Mouse (Mus musculus) kidney, adult 9 months (tissue): ENCODE measurements around the gene Safb2.
"Not testable (repeated sequence)": the region's sequence is repeated elsewhere in the genome, so short reads cannot be mapped to it uniquely, and the experiment has no call there.

Experiments used
- DNase-seq: peaks from one replicate; pipeline ENCODE4 v3.0.0; 2022

Safb2 gene

GRCm38 (mm10) chr17:56584257-56585130, at the start of gene Safb2, which contains the start of gene Safb:
TSS of gene Safb2 (minus strand) at chr17:56584585.
TSS of gene Safb (plus strand) at chr17:56584825.
- peak; percentile 99 for DNase-seq

DNA sequence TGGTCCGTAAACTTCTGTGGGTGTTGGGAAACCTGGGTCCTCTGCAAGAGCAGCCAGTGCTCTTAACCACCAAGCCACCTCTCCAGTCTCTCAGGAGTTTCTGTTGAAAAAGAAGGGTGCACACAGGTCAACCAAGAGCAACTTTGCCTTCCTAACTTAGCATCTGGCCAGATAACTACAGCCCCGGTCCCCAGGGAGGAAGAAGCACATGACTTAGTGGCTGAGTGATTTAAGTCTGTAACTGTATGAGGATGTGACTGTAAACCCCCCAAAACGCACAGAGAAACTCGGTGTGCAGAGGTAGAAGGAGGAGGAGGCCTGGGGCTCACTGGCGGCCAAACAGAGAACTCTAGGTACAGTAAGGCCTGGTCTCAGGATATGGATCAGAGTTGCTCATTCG, 49.6 kb upstream of the Safb2 start:
- DNase-seq = no peak

DNA sequence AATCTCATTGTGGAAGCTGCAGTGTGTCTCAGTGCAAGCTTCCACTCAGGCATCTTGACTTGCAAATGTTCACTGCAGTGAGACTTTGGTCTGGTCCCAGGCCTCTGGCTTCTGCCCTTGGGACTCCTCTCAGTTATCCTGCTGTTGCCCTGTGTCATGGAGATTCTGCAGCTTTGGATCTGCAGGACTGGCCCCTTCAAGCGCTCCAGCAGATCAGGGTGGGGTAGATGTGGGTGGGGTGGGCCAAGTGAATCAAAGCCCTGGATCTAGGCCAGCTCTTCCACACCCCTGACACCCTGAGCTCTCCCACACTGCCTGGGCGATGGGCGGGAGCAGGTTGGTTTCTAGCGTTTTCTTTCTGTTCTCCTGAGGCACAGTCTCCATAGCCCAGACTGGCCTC, 47.4 kb upstream of the Safb2 start:
- no peak for DNase-seq

GRCm38 (mm10) chr17:56629800-56630781, 45.7 kb upstream of the Safb2 start:
- DNase-seq = not testable (repeated sequence)

GRCm38 (mm10) chr17:56627530-56628277, 43.3 kb upstream of the Safb2 start, which contains the start of gene Catsperd:
TSS of gene Catsperd (plus strand) at chr17:56628143.
- peak; percentile 75 for DNase-seq

- DNase-seq = peak; percentile 99
Measured at GRCm38 (mm10) chr17:56626754-56627470, 42.5 kb upstream of the Safb2 start, which contains the start of gene Lonp1. TSS of gene Lonp1 (minus strand) at chr17:56626887.

DNA sequence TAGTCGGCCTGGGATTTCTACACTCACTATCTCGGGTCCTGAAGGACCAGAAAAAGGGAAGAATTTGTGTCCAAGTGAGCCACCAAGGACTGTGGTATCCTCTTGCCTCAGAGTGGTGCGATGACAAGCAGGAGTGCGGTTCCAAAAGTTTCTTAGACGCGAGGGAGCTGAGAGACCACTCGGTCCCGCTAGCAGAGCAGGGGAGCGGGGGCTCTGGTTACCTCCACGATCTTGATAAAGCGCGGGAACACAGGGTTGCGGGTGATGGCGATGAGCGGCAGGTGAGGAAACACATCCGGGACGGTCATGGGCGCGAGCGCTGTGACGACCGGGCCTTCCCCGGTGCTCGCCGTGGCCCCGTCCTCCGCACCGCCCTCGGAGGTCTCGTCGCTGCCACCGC, 41.9 kb upstream of the Safb2 start:
- no peak for DNase-seq

- no peak for DNase-seq
Measured at GRCm38 (mm10) chr17:56625495-56625894, 41.1 kb upstream of the Safb2 start.

DNA sequence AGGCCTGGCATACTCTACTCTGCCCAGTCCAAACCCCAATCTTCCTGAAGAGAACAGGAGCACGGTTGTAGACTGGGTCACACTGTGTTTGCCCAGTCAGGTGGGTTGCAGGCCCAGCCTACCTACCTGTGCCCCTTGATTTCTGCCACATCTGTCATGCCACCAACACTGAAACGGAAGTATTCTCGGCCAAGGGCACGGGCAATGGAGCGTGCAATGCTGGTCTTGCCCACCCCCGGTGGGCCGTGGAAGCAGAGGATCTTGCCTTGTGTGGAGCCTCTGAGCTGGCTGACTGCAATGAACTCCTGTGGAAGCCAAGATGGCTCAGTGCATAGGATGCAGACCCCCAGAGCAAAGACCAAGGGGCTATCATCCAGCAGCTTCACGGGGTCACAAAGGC, 33.2 kb upstream of the Safb2 start:
- DNase-seq = no peak

DNA sequence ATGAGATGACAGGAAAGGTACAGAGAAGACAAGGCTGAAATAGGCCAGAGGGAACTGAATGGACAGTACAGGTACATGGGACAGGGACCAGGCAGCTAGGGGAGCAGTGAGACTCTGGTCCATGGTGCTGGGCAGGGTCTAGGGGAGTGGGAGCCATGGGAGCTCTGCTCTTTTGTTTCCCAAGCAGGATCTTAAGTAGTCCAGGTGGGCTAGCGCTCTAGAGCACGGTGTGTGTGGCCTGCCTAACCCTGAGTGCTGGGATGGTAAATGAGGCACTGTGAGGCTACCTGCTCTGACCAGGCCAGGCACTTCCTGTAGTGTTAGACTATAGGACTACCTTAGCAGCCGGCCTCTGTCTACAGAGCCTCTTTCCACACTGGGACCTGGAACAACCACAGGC, 32.3 kb upstream of the Safb2 start:
- no peak for DNase-seq

- no peak for DNase-seq
Measured at GRCm38 (mm10) chr17:56615792-56616191, 31.4 kb upstream of the Safb2 start.

GRCm38 (mm10) chr17:56615136-56615784, 30.9 kb upstream of the Safb2 start:
- no peak for DNase-seq

GRCm38 (mm10) chr17:56614391-56615135, 30.2 kb upstream of the Safb2 start:
- no peak for DNase-seq

DNA sequence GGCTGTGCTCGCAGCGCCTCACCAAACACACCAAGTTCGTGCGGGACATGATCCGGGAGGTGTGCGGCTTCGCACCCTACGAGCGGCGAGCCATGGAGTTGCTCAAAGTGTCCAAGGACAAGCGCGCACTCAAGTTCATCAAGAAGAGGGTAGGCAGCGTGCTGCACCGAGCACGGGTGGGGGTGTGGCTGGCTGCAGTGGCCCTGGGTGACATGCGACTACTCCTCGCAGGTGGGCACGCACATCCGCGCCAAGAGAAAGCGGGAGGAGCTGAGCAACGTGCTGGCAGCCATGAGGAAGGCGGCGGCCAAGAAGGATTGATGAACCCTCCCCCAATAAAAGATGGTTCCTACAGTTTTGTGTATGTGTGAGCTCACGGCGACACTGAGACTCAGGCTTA, 29.5 kb upstream of the Safb2 start:
- not testable (repeated sequence) for DNase-seq

- DNase-seq = peak; percentile 98
Measured at GRCm38 (mm10) chr17:56613236-56613844, 29.0 kb upstream of the Safb2 start, which contains the start of gene Rpl36. TSS of gene Rpl36 (plus strand) at chr17:56613416.

DNA sequence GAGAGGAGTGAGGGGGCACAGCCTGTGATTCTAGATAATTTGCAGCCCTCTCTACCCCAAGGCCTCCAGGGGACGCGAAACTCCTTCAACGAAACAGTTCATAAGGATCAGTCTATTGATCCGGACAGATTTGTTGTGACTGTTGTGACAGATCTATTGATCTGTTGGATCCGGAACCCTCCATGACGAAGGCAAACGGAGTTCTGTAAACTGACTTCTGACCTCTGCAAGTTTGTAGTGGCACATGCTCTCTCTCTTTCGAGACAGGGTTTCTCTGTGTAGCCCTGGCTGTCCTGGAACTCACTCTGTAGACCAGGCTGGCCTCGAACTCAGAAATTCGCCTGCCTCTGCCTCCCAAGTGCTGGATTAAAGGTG, 28.2 kb upstream of the Safb2 start:
- not testable (repeated sequence) for DNase-seq

- peak; percentile 53 for DNase-seq
Measured at GRCm38 (mm10) chr17:56611861-56612564, 27.6 kb upstream of the Safb2 start.

DNA sequence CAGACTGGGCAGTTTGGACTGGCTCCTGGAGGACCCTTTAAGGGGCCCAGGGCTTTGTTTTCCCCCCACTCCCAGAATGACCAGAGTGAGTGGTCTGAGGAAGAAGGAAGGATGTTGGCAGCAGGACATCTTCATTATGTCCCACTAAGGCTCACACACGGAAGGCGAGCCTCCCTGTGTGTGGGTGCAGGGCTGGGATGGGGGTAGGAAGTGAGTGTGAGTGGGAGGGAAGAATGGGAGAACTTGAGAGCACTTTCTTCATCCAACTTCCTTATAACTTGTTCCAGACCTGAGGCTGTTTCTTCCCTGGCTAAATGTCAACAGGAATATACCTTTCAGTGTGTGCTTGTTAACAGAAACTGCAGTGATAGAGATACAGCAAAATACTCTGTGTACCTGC, 26.9 kb upstream of the Safb2 start:
- DNase-seq = no peak

DNA sequence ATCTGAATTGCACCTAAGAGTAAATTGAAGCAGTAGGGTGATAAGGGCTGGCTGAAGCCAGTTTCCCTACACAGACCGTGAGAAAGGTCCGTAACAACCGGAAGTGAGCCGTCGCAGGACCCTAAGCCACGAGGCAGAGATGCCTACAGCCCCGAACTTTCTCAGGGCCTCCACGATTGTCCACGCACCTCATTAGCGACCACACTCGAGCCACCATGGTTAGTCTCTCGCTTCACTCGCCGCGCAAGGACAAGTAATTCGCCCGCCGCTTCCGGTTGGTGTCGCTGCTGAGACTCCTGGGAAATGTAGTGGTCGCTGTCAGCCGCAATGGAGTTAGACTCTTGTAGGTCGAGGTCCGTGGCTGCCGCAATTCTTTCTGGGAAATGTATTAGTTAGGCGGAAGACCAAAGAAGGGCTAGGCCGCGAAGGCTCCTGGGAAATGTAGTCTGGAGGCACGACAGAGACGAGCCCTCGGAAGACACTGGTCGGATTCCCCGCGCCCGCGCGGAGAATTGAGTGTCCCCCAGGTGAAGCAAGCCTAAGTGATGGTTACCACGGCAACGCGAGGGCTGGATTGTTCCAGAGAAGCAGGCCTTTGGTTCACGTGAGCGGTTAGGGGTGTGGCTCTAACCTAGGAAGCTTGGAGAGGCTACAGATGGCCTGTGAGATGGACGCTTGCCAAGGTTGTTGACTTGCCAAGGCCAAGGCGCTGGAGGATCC, 25.2 kb upstream of the Safb2 start, which contains the start of gene 2410015M20Rik:
Gene 2410015M20Rik (minus strand): TSS at position 320 of the 720 bp plus-strand sequence.
- peak; percentile 99 for DNase-seq
